Mouse (Mus musculus) heart, embryonic 13.5 days (tissue): ENCODE data around the gene Auts2. TPM values are rescaled to one million over a fixed set of nuclear protein-coding genes. Genes with fewer than 3 reads are reported as not detected.

Source experiments
- ATAC-seq: fragments of 200-750 bp; cut with Nextera tagmentation; 2 replicates; pipeline ENCODE4 v1.8.0; 2017; ENCODE audit warnings: moderate TSS enrichment; ENCODE audit not compliant: insufficient number of reproducible peaks, low FRiP score, low TSS enrichment; ENCODE audit errors: extremely low read depth
- H3K27ac ChIP-seq: fragments of 300-500 bp; sonication (generic); replicated peaks from 2 replicates; pipeline ENCODE4 v1.5.1; 2015; ENCODE audit warnings: moderate library complexity, mild to moderate bottlenecking, inconsistent platforms
- H3K27me3 ChIP-seq: fragments of 300-500 bp; sonication (generic); replicated peaks from 2 replicates; pipeline ENCODE4 v1.6.1; 2015; ENCODE audit warnings: mild to moderate bottlenecking, inconsistent platforms
- H3K36me3 ChIP-seq: fragments of 300-500 bp; sonication (generic); 2 replicates; pipeline ENCODE4 v1.6.1; 2015; ENCODE audit warnings: mild to moderate bottlenecking, inconsistent platforms
- H3K4me1 ChIP-seq: fragments of 300-500 bp; sonication (generic); 2 replicates; pipeline ENCODE4 v1.6.1; 2015; ENCODE audit warnings: inconsistent platforms
- H3K4me2 ChIP-seq: fragments of 300-500 bp; sonication (generic); 2 replicates; pipeline ENCODE4 v1.6.1; 2015; ENCODE audit warnings: inconsistent platforms, mild to moderate bottlenecking, moderate library complexity
- H3K4me3 ChIP-seq: fragments of 300-500 bp; sonication (generic); 2 replicates; pipeline ENCODE4 v1.5.1; 2015; ENCODE audit warnings: moderate library complexity, mild to moderate bottlenecking, inconsistent platforms
- H3K9ac ChIP-seq: fragments of 300-500 bp; sonication (generic); 2 replicates; pipeline ENCODE4 v1.6.1; 2015; ENCODE audit warnings: inconsistent platforms, mild to moderate bottlenecking, moderate library complexity
- H3K9me3 ChIP-seq: fragments of 300-500 bp; sonication (generic); 2 replicates; pipeline ENCODE4 v1.6.1; 2016; ENCODE audit warnings: inconsistent platforms
- WGBS: fragments of 180-500 bp; shearing (Covaris S2); methylation state at CpG from one replicate; pipeline ENCODE4 v1.1.7; 2015; ENCODE audit warnings: mixed read lengths; 5-methylcytosine and 5-hydroxymethylcytosine counted together
- polyA plus RNA-seq: library from polyadenylated mRNA; unstranded; fragments of >200 nt; fragmentation: Nextera tagmentation; extraction: Ambion mirVana; gene quantifications from 2 replicates; pipeline ENCODE4 v1.2.1, GENCODE M21; 2015

The Auts2 gene
- polyA plus RNA-seq, 1 experiment from 2014 or later = 13.8 TPM

GRCm38 (mm10) chr5:132074360-132074723 is 468.8 kb downstream of the Auts2 start:
- H3K9ac ChIP-seq = 0 out of 2 replicates have a peak overlapping the region, but pooled peaks have one; percentile 37
- H3K4me1 ChIP-seq = peaks cover 42% of the 10 kb centered on the region
- 27% methylated on average over 11 of the region's 11 CpGs for WGBS
- no peak for ATAC-seq
- H3K36me3 ChIP-seq = no peaks in the 10 kb centered on the region
- peak overlapping the region; percentile 57 for H3K4me2 ChIP-seq
- no peaks in the 10 kb centered on the region for H3K9me3 ChIP-seq
- H3K27me3 ChIP-seq = no peaks in the 10 kb centered on the region
- H3K4me3 ChIP-seq = peak overlapping the region; percentile 21
- H3K27ac ChIP-seq = no peak overlapping the region; the same call in 1 of the 2 replicates

DNA sequence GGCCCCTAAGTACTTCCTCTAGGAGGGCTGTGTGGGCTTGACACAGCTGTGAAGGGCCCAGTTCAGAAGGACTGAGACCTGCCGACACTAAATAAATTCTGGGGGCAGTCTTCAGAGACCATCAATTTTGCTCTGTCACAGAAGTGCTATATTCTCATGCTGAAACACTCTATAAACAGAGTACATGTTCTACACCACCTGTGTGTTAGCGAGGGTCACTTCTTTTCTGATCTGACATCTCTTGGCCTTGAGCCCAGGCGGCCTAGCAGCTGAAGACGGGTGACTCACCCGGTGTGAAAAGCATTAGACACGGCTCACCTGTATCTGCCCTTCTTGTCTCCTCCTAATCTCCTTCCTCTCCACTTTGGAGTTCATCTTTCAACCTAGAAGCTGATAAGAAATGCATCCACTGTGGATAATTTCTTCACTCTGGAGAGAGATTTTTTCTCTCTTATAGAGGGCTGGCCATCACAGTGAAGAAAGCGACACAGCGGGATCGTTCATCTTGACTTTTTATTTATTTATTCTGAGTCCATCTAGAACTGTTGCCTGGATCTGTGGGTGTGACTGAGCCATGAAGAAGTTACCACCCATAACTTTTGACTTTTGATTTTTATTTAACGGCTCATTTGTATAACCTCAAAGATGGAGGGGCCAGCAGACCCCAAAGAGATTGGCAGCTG is 469.3 kb downstream of the Auts2 start:
- Histone ChIP-seq H3K36me3 (no peaks in the 10 kb centered on the region), H3K9ac (0 out of 2 replicates have a peak overlapping the region, but pooled peaks have one; percentile 37), H3K4me1 (peaks cover 42% of the 10 kb centered on the region), H3K27me3 (no peaks in the 10 kb centered on the region), H3K4me2 (peak overlapping the region; percentile 57), H3K9me3 (no peaks in the 10 kb centered on the region), H3K27ac (no peak overlapping the region), H3K4me3 (peak overlapping the region; percentile 21)
- ATAC-seq = no peak
- 35% methylated on average over 10 of the region's 10 CpGs for WGBS

GRCm38 (mm10) chr5:132072356-132072755 is 470.8 kb downstream of the Auts2 start:
- Histone ChIP-seq H3K36me3 (no peaks in the 10 kb centered on the region), H3K27ac (no peak overlapping the region), H3K9me3 (no peaks in the 10 kb centered on the region), H3K4me2 (no peak overlapping the region), H3K9ac (peak overlapping the region; percentile 24; the same call in 1 of the 2 replicates), H3K27me3 (no peaks in the 10 kb centered on the region), H3K4me3 (no peak overlapping the region), H3K4me1 (peaks cover 47% of the 10 kb centered on the region)
- no peak for ATAC-seq
- 41% methylated on average over 4 of the region's 4 CpGs for WGBS

DNA sequence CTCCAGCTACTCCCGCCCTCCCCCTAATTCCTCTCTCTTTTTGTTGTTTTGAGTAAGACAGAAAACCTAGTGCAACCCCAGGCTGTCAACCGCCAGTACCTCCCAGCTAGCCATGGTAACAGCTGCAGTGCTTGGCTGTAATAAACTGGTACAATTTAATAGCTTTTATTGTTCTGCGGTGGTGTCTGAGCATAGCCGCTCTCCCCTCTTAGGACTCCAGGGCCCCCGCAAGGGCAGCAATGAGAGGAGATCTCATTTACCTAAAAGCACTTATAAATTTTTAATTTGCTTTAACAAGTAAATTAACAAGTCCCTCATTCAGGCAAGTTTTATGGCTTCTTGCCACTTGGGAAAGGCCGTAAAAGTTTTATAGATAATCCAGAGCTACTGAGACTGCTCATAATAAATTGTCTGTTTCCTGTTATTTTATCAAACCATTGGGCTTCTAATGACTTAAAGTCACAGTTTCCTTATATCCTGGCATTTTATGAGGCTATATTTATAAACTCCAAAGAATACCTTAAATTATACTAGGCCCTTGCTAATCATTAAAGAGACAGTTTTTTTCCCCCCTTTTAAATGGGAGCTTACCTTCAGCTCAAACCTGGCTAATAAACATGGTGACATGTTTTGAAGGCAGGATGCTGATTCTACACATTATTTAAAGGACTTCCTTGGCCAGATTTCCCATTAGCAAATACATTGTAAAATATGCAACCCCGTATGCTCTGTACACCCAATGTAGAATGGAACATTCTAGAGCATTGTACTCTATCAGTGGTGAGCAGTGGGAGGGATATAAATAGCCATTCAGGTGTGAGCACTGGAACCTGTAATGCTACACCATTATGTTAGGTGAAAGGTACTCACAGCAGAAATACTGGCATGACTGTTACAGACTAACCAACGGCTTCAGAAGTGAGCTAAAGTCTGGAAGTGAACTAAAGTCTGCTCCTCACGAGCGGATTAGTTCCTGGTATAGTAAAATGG is 475.1 kb downstream of the Auts2 start:
- no peak overlapping the region for H3K4me3 ChIP-seq
- WGBS = 77% methylated on average over 10 of the region's 10 CpGs

DNA sequence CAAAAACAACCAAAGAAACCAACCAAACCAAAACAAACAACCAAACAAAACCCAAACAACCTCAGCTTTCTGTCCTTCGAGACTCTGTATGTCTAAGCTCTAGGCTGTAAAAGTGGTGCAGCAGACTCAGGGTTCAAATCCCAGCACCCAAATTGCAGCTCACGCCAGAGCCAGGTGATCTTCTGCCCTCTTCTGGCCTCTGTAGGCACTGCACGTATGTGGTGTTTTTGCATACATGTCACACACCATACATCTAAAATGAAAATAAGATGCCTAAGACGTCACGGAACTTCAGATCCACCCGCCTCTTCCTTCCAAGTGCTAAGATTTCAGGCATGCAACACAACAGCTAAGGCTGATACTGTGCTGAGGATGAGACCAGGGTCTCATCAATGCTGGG is 483.0 kb downstream of the Auts2 start:
- Histone ChIP-seq H3K4me1 (no peaks in the 10 kb centered on the region), H3K9me3 (peaks cover 6% of the 10 kb centered on the region; the same call in 1 of the 2 replicates), H3K27ac (no peak overlapping the region), H3K27me3 (no peaks in the 10 kb centered on the region), H3K4me2 (no peak overlapping the region), H3K9ac (no peak overlapping the region), H3K36me3 (no peaks in the 10 kb centered on the region), H3K4me3 (no peak overlapping the region)
- no peak for ATAC-seq
- WGBS = 83% methylated on average over 6 of the region's 6 CpGs

More for the DNA sequence above, 475.1 kb downstream of the Auts2 start:
- Histone ChIP-seq H3K9ac (no peak overlapping the region), H3K4me1 (peaks cover 18% of the 10 kb centered on the region), H3K27me3 (no peaks in the 10 kb centered on the region), H3K36me3 (no peaks in the 10 kb centered on the region), H3K4me2 (no peak overlapping the region), H3K27ac (no peak overlapping the region), H3K9me3 (no peaks in the 10 kb centered on the region)
- ATAC-seq = no peak

DNA sequence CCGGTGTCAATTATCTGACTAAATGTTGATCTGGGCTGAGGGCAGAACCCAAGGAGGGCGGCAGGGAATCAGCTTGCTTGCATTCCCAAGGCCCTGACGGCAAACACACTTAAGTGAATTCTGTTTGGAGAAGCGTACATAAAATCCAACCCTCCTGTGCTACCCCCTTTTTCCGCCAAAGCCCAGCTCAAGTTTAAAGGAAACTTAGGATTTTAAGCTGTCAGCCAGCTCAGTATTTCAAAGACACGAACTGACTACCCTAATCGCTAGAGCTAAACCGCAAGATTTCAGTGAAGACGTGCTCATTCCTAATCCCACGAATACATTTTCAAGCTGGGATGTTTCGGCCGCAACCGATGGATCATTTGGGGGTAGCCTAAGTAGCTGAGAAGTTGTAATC is 490.5 kb downstream of the Auts2 start:
- H3K36me3 ChIP-seq = peaks cover 7% of the 10 kb centered on the region
- WGBS = 74% methylated on average over 13 of the region's 13 CpGs
- no peaks in the 10 kb centered on the region for H3K9me3 ChIP-seq
- H3K9ac ChIP-seq = no peak overlapping the region
- no peaks in the 10 kb centered on the region for H3K4me1 ChIP-seq
- no peak overlapping the region for H3K4me2 ChIP-seq
- ATAC-seq = no peak
- no peak overlapping the region for H3K27ac ChIP-seq
- no peaks in the 10 kb centered on the region for H3K27me3 ChIP-seq
- H3K4me3 ChIP-seq = no peak overlapping the region

GRCm38 (mm10) chr5:132039584-132039983 is 503.6 kb downstream of the Auts2 start:
- Histone ChIP-seq H3K9me3 (no peaks in the 10 kb centered on the region), H3K4me3 (no peak overlapping the region), H3K27me3 (no peaks in the 10 kb centered on the region), H3K36me3 (no peaks in the 10 kb centered on the region), H3K9ac (no peak overlapping the region), H3K27ac (no peak overlapping the region), H3K4me2 (no peak overlapping the region), H3K4me1 (peaks cover 9% of the 10 kb centered on the region)
- ATAC-seq = no peak
- 80% methylated on average over 6 of the region's 6 CpGs for whole genome bisulfite sequencing

DNA sequence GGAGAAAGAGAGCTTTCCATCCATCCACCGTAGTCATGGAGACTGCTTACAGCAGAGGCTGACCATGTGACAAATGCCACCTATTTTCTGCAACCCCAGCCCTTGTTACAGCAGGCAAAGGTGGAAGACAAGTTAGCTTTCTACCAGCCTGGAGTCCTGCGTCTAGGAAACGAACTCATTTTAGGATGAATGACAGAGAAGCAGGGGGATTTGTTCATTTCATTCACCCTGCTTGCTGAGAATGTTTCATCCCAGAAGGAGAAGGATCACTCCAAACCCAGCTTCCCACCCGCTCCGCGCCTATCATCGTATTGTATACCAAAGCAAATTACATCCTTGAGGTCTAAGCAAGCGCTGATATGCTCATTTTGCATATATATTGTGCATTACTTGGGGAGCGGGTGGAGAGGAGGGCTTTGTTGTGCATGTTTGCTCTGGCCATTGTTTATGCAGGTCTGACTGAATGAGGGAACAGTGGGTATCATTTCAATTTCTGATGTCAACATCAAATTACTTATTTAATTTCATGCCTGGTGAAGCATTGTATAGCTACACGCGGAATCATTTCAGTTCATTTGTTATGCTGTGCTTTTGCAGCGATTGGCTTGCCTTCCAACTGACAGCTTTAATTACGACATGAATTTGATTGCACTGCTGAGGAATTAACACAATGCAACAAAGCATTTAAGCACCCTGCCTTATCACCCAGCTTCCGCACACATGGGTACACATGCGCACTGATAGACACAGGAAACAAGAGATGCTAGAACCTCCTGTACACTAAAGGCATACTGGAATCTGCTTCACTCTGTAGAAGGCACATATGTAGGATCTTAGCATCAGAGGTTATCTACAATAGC is 509.4 kb downstream of the Auts2 start:
- Histone ChIP-seq H3K4me2 (no peak overlapping the region), H3K4me3 (no peak overlapping the region), H3K9ac (no peak overlapping the region), H3K36me3 (no peaks in the 10 kb centered on the region), H3K9me3 (no peaks in the 10 kb centered on the region), H3K27me3 (no peaks in the 10 kb centered on the region), H3K27ac (no peak overlapping the region), H3K4me1 (peaks cover 24% of the 10 kb centered on the region)
- no peak for ATAC-seq
- 89% methylated on average over 15 of the region's 15 CpGs for WGBS

DNA sequence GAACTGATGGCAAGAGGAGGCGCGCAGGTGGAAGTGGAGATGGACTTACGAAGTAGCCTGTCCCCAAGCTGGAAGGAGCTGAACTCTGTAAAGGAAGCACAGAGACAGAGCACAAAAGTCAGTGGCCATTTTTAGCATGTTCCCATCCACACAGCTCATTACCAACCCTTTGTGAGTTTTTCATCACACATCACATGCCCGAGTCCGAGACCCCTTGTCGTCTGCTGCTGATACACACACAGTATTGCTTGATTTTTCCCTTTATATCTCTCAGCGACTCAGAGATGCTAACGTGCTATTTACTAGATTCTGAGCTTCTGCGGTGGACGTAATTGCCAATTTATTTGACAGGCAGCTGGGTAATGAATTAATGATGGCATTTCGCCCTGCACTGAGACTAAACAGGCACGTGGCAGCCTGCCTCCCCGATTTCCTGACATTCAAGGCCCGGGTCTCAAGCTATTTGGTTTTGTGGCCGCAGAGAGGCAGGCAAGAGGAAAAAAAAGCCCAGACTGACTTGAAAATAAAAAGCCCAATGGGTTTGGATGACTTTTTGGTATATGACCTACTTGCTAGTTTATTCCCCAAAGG is 512.1 kb downstream of the Auts2 start:
- no peak for ATAC-seq
- Histone ChIP-seq H3K4me2 (no peak overlapping the region), H3K36me3 (no peaks in the 10 kb centered on the region), H3K9ac (no peak overlapping the region), H3K4me3 (no peak overlapping the region), H3K9me3 (no peaks in the 10 kb centered on the region), H3K27me3 (no peaks in the 10 kb centered on the region), H3K4me1 (peaks cover 31% of the 10 kb centered on the region), H3K27ac (no peak overlapping the region)
- WGBS = 65% methylated on average over 15 of the region's 15 CpGs

- Histone ChIP-seq H3K4me3 (no peak overlapping the region), H3K4me2 (no peak overlapping the region), H3K27ac (no peak overlapping the region), H3K4me1 (peaks cover 21% of the 10 kb centered on the region), H3K36me3 (no peaks in the 10 kb centered on the region), H3K27me3 (no peaks in the 10 kb centered on the region), H3K9ac (no peak overlapping the region), H3K9me3 (no peaks in the 10 kb centered on the region)
- WGBS = 60% methylated on average over 11 of the region's 11 CpGs
- ATAC-seq = no peak
Measured at GRCm38 (mm10) chr5:132029638-132030037, 513.5 kb downstream of the Auts2 start.
